Mouse (Mus musculus): ENCODE measurements around the gene Ccdc61.
"Not testable (repeated sequence)": the region's sequence is repeated elsewhere in the genome, so short reads cannot be mapped to it uniquely, and the experiment has no call there.

The Ccdc61 gene

DNA sequence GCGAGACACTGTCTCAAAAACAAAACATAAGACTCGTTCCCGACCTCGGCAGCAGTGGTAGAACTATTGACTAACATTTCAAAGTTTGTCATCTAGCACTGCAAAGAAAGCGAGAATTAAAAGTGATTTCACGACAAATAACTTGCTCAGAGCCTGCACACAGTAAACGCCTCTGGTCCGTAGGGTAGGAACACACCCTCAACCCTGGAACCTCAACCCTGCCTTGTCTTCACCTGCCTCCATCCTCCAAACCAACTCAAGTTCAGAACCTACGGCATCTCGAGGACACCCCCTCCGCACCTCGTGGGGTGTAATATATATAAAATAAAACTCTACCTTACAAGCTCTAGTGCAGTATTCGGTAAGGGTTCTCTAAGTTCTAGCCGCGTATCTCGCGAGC lies 418 bp downstream of the Ccdc61 start:
- DNase-seq = no peak

DNA sequence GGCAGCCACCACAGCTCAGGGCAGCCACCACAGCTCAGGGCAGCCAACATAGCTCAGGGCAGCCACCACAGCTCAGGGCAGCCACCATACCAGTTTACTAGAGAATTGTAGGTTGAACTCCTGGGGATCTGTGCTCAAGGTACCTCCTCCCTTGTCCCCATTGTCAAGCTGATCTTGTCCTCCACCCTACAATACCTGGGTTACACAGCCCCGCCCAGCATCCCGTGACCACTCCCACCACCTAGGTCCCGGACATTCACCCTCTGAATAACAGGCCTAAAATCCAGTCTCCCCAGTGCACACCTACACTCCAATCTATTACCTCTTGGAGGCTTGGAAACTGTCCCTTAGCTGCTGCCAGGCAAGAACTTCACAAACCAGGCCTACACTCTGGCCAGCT lies 5.2 kb downstream of the Ccdc61 start:
- DNase-seq = no peak

DNA sequence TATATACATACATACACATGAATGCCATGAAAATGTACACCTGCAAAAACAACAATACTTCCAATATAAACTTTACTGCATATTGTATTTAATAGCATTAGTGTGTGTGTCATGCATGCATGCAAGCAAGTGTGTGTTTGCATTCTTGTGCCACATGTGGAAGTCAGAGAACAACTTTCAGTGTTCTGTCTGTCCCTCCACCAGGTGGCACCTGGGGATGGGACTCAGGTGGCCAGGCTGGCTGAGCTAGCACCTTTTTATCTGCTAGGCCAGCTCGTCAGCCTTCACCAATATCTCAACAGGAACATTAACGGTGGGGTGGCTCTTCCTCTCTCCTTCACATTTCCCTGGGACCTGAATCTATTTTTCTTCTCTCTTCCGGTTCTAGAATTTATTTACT lies 7.7 kb downstream of the Ccdc61 start:
- no peak for DNase-seq

DNA sequence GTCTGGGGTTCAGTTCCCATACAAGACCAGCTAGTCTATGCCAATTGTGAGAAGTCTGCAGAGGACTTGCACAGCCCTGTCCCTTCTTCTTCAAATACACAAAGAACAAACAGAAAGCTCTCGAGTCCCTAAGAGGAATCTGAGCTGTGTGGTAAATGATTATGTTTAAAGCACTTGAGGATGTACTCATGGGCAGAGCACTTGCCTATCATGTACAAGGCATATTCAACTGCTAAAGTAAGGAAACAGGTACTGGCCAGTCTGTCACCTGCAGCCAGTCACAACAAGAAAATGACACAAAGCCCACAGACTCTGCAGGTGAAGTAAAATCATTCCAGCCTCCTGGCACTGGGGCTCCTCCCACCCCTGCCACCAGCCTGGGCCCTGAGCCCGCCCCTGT lies 9.7 kb downstream of the Ccdc61 start:
- no peak for DNase-seq

DNA sequence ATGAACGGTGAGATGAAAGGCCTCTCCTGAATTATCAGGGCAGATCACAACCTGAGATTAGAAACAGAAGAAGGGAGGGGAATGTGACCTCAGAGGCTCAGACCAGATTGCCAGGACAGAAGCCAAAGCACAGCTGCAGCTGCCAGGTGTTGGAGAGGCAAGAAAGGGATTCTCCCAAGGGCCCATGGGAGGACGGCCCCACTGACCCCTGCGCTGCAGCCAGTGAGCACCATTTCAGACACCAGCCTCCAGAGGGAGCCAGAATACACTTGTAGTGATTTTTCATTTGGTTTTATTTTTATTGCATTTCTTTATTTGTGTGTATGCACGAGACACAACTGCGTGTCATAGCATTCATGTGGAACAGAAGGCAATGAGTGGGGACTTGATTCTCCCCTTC lies 13.7 kb downstream of the Ccdc61 start:
- peak; percentile 33 for DNase-seq

DNA sequence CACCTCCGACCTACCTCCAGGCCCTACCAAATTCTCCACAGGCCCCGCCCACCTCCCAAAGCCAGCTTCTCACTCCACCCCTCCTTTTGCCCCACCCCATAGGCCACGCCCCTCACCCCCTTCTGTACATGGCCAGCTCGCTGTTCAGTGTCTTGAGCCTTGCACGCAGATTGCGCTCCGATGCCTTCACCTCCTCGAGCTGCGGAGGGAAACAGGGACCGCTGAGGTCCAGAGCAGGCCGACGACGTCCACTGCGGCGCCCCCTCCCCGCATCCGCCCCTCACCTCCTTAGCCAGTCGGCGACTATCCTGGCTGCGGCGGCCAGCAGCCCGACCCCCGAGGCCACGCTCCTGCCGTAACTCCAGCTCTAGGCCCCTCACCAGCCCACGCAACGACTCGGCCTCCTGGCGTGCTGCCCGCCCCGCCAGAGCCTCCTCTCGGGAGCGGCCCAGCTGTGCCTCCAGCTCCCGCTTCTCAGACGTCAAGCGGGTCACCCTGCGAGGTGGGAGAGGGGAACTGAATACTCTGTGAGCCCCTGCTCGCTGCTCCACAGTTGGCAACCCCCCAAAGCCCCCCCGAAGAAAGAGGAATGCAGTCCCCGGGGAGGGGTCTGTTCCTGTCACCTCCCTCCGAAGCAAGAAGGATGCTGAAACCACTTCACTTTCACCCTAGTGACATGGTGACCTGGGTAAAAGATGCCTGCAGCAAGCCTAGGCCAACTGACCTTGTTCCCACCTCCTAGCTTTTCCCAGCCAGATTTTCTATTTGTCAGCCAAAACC lies 16.4 kb downstream of the Ccdc61 start:
- peak; percentile 60 for DNase-seq

DNA sequence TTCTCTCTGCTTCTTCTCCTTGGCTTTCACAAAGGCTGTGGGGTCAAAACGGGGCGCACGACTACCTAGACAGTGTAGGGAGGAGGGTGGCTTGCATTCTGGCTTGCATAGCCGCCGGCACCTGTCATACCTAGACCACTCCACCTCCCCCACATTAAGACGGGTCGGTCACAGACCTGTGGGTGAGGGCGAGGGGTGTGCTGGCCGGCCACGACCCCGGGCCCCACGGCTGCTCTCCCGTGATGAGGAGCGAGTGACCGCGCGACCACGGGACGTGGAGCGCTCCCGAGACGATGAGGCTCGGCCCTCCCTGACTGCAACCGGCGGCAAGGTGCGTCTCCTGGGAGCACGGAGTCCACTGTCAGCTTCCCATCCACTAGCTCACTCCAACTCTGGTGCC lies 17.2 kb downstream of the Ccdc61 start:
- no peak for DNase-seq

DNA sequence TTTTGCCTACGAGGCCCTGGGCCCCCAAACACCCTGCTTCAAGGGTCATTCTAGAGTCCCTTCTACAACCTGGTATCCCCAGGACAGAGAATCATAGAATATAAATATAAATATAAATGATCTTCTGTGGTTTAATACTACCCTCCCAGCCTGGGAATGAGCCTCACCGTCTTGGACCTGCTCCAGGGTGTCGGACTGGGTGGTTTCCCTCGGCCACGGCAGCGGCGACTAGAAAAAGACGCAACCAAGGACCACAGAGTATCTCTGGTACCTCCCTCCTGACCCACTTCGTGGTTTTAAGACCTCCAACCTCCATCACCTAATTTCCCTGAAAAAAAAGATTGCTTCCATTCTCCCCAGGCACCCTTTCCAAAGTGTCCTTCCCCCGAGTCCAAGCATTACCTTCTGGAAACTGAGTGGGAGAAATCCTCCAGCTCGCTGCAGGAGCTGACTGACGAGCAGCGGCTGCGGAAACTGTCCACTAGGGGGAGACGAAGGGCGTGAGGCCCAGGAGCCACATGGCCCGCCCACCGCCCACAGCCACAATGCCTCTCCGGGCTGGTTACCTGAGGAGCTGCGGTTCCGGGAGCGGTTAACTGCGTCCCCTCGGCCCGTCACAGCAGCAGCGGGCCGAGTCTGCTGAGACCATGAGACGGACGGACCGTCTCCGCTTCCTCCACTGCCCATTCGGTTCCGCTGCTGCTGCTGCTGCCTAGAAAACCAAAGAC lies 18.2 kb downstream of the Ccdc61 start:
- DNase-seq = peak; percentile 94

DNA sequence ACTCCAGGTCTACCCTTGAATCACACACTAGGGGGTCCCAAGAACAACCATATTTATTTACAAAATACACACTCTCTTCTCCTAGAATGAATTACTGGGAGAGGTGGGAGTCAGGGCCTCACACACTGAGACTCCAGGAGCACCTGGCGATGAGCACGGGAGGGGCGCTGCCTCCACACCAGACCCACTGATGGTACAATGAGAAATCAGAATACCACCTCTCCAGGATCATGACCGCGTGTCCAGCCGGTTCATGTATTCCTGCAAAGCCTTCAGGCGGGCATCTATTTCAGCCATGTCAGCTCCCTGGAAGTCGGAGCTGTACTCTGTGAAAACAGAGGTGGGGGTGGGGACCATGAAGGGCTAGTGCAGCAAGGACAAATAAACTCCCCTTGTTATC lies 19.4 kb downstream of the Ccdc61 start:
- no peak for DNase-seq

DNA sequence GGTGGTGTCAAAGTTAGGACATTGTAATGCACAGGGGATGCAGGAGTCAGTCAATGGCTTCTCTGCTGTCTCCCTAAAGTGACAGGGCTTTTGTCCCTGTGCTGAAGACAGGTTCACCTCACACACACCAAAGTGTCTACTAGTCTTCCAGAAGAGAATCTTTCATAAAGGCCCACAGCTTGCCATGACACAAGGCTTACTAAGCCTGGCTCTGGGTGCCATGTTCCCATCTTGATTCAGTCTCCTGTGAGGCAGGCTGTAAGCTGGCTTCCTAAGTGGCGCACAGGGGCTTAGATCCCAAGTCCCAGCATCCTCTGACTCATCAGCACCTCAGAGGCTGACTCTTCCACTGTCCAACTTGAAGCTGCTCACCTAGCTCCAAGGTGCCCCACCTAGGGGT lies 23.3 kb downstream of the Ccdc61 start:
- no peak for DNase-seq

DNA sequence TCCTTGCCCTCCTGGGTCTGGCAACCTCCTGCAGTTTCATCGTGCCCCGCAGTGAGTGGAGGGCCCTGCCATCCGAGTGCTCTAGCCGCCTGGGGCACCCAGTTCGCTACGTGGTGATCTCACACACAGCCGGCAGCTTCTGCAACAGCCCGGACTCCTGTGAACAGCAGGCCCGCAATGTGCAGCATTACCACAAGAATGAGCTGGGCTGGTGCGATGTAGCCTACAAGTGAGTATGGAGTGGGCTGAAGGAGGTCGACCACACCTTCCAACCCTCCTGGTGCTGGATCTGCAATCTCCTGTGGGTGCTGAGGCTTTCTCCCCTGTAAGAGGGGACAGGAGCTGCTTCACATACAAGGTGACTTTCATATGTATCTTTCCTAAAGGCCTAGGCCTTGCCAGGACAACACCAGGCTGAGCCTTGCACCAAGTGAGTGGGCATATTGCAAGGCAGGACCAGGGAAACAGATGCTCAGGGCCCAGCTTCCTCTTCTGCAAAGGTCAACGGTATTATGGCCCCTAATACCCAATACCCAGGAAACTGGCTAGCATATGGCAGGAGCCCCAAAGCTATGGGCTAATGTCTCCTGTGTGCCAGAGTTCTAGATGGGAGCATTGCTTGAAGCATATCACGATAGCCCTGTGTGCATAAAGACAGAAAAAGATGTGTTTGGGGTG lies 25.3 kb downstream of the Ccdc61 start:
- DNase-seq = no peak

DNA sequence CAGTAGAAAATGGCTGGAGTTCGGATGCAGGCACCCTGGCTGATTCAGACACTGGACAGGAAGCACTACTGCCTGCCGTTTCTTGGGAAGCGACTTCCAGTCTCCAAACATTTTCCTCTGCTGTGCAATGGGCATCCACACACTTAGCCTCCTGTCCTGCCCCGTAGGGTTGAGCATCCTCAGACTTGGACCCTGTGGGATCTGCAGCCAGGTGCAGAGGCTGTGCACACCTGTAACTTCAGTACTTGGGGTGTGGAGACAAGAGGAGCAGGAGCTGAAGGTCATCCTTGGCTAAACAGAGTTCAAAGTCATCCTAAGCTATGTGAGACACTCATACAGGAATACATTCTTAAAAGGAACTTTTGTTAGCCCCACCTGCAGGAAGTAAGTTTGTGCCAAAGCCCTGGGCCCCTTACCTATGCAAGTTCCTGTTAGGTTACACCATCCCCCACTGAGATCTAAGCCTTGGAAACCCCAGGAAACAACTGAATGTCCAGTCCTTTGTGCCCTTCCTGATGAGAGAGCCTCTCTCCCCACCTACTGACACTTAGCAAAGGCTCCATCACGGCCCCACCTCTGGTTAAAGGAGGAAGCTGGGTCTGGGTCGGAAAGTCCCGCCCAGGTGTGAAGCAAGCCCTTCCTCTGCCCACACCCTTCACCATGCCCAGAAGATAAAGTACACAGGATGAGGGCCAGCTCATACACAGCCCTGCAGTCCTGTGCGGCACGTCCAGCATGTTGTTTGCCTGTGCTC lies 26.0 kb downstream of the Ccdc61 start:
- DNase-seq = no peak

DNA sequence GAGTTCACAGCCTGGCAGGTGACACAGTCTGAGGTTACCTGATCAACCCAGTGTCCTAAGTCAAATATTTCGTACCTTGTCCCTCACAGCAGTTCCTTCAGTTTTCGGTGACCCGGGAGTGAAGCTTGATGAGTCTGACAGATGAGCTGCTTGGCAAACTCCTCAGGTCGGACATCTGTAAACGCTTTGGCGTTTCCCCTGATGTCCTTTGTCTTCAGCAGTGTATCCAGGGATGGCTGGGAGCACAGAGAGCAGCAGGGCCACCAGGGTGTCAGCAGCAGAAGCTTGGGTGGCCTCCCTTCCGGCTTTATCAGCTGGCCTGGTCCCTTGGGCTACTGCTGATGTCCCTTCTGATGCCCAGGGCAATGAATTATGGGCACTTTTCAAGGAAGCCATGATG lies 31.5 kb downstream of the Ccdc61 start:
- no peak for DNase-seq

DNA sequence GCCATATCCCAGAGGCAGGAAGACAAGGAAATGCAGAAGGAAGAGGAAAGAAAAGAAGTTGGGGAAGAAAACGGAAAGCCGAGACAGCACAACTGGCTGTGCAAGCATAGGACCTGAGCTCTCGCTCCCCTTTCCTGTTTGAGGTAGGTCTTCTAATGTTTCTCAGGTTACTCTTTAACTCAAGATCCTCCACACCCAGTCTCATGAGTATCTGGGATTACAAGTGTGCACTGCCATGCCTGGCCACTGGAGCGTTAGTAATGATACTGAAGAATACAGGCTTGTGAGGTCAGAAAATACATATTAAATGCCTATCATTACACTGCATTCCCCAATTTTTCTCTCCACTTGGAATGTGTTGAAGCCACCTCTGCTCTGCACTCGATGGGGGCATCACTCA lies 34.8 kb downstream of the Ccdc61 start:
- DNase-seq = no peak

DNA sequence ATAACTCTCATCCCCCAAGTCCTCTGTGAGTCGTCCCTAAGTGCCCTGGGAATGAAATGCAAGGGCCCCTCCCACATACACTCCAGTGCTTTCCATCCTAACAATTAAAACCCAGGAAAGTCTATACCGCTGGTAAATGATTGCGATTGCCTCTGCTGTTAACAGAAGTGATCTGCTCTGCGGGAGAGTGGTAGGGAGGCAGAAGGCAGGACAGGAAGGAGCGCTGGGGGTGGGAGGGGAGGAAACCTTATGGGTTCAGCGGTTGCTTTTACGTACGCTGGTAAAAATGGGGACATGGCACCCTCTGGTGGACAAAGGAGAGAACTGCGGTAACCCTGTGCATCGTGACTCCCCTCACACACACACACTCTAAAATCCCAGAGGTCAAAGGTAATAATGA lies 37.0 kb downstream of the Ccdc61 start:
- DNase-seq = peak; percentile 54

DNA sequence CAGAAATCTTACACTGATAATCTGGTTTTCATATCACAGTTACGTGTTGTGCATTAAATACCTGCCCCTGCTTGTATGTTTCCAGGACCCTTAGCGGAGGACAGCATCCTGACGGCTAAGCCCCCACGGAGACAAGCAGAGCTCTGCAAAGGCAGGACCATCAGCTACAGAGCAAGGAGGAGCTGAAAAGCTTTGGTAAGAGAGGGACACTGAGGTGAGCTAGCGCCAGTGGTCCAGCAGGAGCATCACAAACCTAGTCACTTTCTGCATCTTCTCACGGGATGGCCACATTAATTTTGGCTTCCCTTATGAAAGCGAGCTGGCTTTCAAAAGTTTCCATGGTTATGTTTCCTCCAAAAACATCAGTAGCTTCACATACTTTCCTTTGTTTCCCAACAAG lies 37.4 kb downstream of the Ccdc61 start:
- no peak for DNase-seq

DNA sequence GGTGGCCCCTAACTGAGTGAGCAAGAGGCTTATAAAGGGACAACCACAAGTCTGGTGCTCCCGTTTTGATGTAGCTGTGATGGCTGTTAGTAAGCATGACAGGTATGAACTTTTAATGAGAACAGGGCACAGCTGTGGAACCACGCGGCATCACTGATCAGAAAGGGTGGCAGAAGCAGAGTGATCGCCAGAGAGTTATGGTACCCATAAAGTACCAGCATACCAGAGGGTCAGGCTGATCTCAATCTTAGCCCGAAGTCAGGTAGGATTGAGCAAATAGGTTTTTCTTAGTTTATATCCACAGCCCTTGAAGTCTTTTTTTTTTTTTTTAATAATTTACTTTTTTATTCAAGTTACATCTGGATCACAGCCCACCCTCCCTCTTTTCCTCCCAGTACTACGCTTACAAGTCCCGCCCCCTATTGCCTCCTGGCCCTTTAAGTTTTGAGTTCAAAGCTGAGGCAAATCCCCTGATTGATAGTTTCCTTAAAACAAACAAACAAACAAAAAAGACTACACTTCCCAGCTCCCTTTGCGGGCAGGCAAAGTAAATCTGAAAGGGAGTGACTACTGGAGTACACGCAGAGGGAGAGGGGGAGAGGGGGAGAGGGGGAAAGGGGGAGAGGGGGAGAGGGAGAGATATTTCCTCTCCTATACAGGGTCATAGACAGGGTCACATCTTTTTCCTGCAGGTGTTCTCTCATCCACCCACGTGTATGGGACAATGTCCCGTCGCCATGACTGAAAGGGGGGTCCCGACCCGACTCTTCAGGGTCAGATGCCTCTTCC lies 38.0 kb downstream of the Ccdc61 start:
- DNase-seq = no peak

DNA sequence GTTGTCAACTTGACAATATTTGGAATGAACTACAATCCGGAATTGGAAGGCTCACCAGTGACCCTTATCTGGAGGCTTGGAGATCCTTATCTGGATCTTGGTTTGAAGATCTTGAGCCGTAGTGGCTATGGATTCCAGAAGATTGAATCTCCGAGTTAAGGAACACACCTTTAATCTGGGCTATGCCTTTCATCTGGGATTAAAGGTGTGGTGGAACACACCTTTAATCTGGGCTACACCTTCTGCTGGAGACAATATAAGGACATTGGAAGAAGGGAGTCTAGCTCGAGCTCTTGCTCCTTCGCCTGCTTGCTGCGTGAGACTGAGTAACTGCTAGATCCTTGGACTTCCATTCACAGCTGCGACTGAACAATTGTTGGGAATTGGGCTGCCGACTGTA lies 39.2 kb downstream of the Ccdc61 start, which contains the start of gene Pglyrp1:
Gene Pglyrp1 (plus strand): TSS at position 301 of the 400 bp plus-strand sequence.
- not testable (repeated sequence) for DNase-seq

DNA sequence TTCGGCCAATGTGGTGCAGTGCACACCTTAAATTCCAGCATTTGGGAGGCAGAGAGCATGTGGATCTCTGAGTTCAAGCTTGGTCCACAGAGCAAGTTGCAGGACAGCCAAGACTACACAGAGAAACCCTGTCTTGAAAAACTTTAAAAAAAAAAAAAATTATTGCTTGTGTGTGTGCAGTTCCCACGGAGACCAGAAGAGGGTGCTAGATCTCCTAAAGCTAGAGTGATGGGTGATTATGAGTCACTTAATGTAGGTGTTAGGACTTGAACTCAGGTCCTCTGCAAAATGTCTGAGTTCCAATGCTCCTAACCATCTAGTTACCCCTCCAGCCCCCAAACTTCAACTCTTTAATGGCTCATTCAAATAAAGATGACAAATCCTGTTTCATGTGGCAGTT lies 41.7 kb downstream of the Ccdc61 start:
- no peak for DNase-seq

DNA sequence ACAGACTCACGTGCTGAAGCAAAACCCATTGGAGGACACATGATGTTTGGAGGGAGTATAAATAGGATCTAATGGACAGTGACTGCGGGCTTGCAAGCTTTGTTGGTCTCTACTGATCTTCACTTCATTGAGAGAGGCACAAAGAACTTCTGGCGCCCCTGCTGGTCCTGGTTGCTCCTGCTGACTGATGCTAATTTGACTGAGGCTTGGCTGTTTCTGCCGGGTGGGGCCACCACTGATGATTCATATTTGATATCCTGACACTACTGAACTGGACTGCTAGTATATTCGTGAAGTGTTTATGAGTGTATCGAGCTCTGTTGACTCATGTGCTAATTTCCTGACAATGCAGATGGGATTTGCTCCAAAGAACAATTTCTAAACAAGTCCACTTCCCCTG lies 47.4 kb downstream of the Ccdc61 start:
- no peak for DNase-seq

DNA sequence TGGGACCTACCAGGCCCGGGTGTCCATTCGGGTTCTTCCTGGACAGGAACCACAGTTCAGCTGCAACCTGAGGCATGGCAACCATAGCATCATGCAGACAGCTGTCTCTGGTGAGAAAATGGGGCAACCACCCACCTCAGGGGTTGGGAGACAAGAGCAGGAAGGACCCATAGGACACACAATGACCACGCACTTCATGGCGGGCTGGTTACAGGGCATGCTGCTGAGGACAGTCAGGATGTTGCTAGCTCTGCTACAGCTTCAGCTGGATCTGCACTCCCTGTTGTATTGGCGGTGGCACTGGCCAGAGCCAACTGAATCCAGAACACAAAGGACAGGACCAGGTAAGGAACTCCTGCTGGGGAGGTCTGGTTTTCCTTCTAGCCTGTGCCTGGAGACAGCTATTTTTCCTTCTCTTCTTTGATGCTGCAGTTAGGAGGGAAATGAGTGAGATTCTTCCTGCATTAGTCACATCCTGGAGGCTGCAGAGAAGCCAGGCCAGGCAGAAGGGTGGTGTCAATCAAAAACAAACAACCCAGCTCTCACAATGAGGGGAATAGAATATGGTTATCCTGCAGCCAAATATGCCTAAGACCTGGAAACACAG lies 51.8 kb downstream of the Ccdc61 start:
- no peak for DNase-seq

DNA sequence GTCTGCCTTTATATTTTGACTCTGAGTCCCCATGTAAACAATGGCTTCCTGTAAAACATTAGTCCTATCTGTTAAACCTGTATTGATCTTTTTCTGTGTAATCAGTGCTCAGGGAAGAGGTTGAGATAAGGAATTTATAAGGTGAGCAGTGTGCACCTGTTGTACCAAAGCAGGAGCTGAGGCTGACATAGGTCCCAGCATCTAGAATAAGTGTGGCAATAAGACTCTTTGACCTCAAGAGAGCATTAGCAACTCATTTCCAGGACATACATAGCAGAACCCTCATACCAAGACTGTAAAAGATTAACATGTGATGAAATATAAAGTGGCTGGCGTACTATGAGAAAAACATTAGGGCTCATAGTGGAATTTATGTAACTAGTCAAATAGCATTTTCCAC lies 61.8 kb downstream of the Ccdc61 start:
- no peak for DNase-seq
